Mouse (Mus musculus): ENCODE results near the gene Foxc2. TPM values are rescaled to one million over a fixed set of nuclear protein-coding genes. Genes with fewer than 3 reads are reported as not detected.

Gene Foxc2
- polyA plus RNA-seq, 1 experiment from 2014 or later, result 0.48 TPM

- peaks cover 87% of the 10 kb centered on the region for H3K27me3 ChIP-seq (replicated peaks; ENCODE audit: control insufficient read depth, insufficient read depth, low read length)
- peak within 1 kb of the TSS; percentile 87 for H3K27ac ChIP-seq (ENCODE audit: low read depth, low read length)
- H3K9ac ChIP-seq (ENCODE audit: low read depth, low read length), result peak within 1 kb of the TSS; percentile 75
- H3K36me3 ChIP-seq (ENCODE audit: control insufficient read depth, insufficient read depth), result no peaks in the 10 kb centered on the region; the same call in 1 of the 2 replicates
- peak within 1 kb of the TSS; percentile 65 for H3K4me3 ChIP-seq (ENCODE audit: low read depth, low read length)
- no peaks in the 10 kb centered on the region for H3K4me1 ChIP-seq (replicated peaks; ENCODE audit: control insufficient read depth, insufficient read depth, low read length)
- H3K9me3 ChIP-seq (ENCODE audit: control insufficient read depth), result no peaks in the 10 kb centered on the region
- 0 out of 2 replicates have a peak, but pooled peaks have one; percentile 1 for TF ChIP-seq CTCF (IDR thresholded peaks at IDR 0.05; ENCODE audit: low read depth)
- WGBS, result under 1% methylated on average over 59 of the region's 83 CpGs
- peak within 1 kb of the TSS; percentile 84 for H3K4me2 ChIP-seq (replicated peaks; ENCODE audit: low read depth)
- peak; percentile 62 for ATAC-seq
These were observed 31.6 kb upstream of the Foxc2 start, which contains the start of gene Foxf1 for GRCm38 (mm10) chr8:121084210-121084951. Gene Foxf1, plus strand, starts transcription at chr8:121084386.

- 4% methylated on average over 30 of the region's 30 CpGs for WGBS
- Histone ChIP-seq H3K4me2 (replicated peaks; ENCODE audit: low read depth) (peak overlapping the region; percentile 84), H3K4me3 (ENCODE audit: low read depth, low read length) (peak overlapping the region; percentile 65), H3K27ac (ENCODE audit: low read depth, low read length) (peak overlapping the region; percentile 87), H3K4me1 (replicated peaks; ENCODE audit: control insufficient read depth, insufficient read depth, low read length) (no peaks in the 10 kb centered on the region), H3K9ac (ENCODE audit: low read depth, low read length) (peak overlapping the region; percentile 75), H3K36me3 (ENCODE audit: control insufficient read depth, insufficient read depth) (peaks cover 3% of the 10 kb centered on the region; the same call in 1 of the 2 replicates), H3K27me3 (replicated peaks; ENCODE audit: control insufficient read depth, insufficient read depth, low read length) (peaks cover 87% of the 10 kb centered on the region), H3K9me3 (ENCODE audit: control insufficient read depth) (no peaks in the 10 kb centered on the region)
- no peak for ATAC-seq
- TF ChIP-seq CTCF (IDR thresholded peaks at IDR 0.05; ENCODE audit: low read depth), result no peak
These were observed 31.0 kb upstream of the Foxc2 start for GRCm38 (mm10) chr8:121085011-121085410.

GRCm38 (mm10) chr8:121085561-121085960 lies 30.4 kb upstream of the Foxc2 start:
- peak overlapping the region; percentile 87 for H3K27ac ChIP-seq (ENCODE audit: low read depth, low read length)
- peak overlapping the region; percentile 75 for H3K9ac ChIP-seq (ENCODE audit: low read depth, low read length)
- peak overlapping the region; percentile 84 for H3K4me2 ChIP-seq (replicated peaks; ENCODE audit: low read depth)
- no peak for ATAC-seq
- H3K9me3 ChIP-seq (ENCODE audit: control insufficient read depth), result no peaks in the 10 kb centered on the region
- TF ChIP-seq CTCF (IDR thresholded peaks at IDR 0.05; ENCODE audit: low read depth), result no peak
- H3K36me3 ChIP-seq (ENCODE audit: control insufficient read depth, insufficient read depth), result peaks cover 3% of the 10 kb centered on the region; the same call in 1 of the 2 replicates
- WGBS, result 70% methylated on average over 3 of the region's 3 CpGs
- peaks cover 85% of the 10 kb centered on the region for H3K27me3 ChIP-seq (replicated peaks; ENCODE audit: control insufficient read depth, insufficient read depth, low read length)
- H3K4me3 ChIP-seq (ENCODE audit: low read depth, low read length), result peak overlapping the region; percentile 65
- no peaks in the 10 kb centered on the region for H3K4me1 ChIP-seq (replicated peaks; ENCODE audit: control insufficient read depth, insufficient read depth, low read length)

- no peak for ATAC-seq
- Histone ChIP-seq H3K9me3 (ENCODE audit: control insufficient read depth) (no peaks in the 10 kb centered on the region), H3K4me2 (replicated peaks; ENCODE audit: low read depth) (peak overlapping the region; percentile 84), H3K4me3 (ENCODE audit: low read depth, low read length) (peak overlapping the region; percentile 65), H3K4me1 (replicated peaks; ENCODE audit: control insufficient read depth, insufficient read depth, low read length) (no peaks in the 10 kb centered on the region), H3K27ac (ENCODE audit: low read depth, low read length) (0 out of 2 replicates have a peak overlapping the region, but pooled peaks have one; percentile 87), H3K27me3 (replicated peaks; ENCODE audit: control insufficient read depth, insufficient read depth, low read length) (peaks cover 85% of the 10 kb centered on the region), H3K36me3 (ENCODE audit: control insufficient read depth, insufficient read depth) (peaks cover 3% of the 10 kb centered on the region; the same call in 1 of the 2 replicates), H3K9ac (ENCODE audit: low read depth, low read length) (peak overlapping the region; percentile 75)
- WGBS, result 22% methylated on average over 19 of the region's 19 CpGs
- TF ChIP-seq CTCF (IDR thresholded peaks at IDR 0.05; ENCODE audit: low read depth), result no peak; the same call in 1 of the 2 replicates
These were observed 29.7 kb upstream of the Foxc2 start for GRCm38 (mm10) chr8:121086004-121086900.

GRCm38 (mm10) chr8:121088281-121088680 lies 27.7 kb upstream of the Foxc2 start:
- H3K27ac ChIP-seq (ENCODE audit: low read depth, low read length), result no peak overlapping the region
- H3K4me1 ChIP-seq (replicated peaks; ENCODE audit: control insufficient read depth, insufficient read depth, low read length), result no peaks in the 10 kb centered on the region
- no peak for TF ChIP-seq CTCF (IDR thresholded peaks at IDR 0.05; ENCODE audit: low read depth)
- H3K4me2 ChIP-seq (replicated peaks; ENCODE audit: low read depth), result peak overlapping the region; percentile 84
- peak overlapping the region; percentile 75 for H3K9ac ChIP-seq (ENCODE audit: low read depth, low read length)
- peak overlapping the region; percentile 65 for H3K4me3 ChIP-seq (ENCODE audit: low read depth, low read length)
- ATAC-seq, result no peak
- peaks cover 78% of the 10 kb centered on the region for H3K27me3 ChIP-seq (replicated peaks; ENCODE audit: control insufficient read depth, insufficient read depth, low read length)
- 14% methylated on average over 8 of the region's 8 CpGs for WGBS
- H3K9me3 ChIP-seq (ENCODE audit: control insufficient read depth), result no peaks in the 10 kb centered on the region
- H3K36me3 ChIP-seq (ENCODE audit: control insufficient read depth, insufficient read depth), result peaks cover 3% of the 10 kb centered on the region; the same call in 1 of the 2 replicates
